Mouse (Mus musculus): ENCODE measurements around the gene Zfand3. TPM values are rescaled to one million over a fixed set of nuclear protein-coding genes. Genes with fewer than 3 reads are reported as not detected.

The Zfand3 gene
- polyA plus RNA-seq, 1 experiment from 2014 or later = 40.2 TPM

DNA sequence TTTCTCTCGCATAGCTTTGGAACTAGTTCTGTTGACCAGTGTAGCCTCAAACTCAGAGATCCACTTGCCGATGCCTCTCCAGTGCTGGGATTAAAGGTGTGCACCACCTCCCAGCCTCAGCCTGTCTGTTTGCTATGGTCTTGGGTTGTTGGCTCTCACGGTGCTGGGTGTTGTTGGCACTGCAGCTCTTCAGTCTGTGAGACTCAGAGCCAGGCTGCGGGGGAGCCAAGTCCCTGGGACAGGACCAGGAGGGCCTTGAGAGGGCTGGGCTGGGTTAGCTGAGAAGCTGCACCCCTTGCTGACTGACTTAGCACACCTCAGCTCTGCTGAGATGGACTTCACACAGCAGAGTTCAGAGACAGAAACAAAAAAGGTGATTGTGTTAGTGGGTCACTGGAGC, 195.8 kb downstream of the Zfand3 start:
- no peak overlapping the region for H3K9ac ChIP-seq (ENCODE audit: low read depth, low read length)
- ATAC-seq = no peak
- peaks cover 40% of the 10 kb centered on the region for H3K4me1 ChIP-seq (ENCODE audit: control insufficient read depth, insufficient read depth, low read length)
- H3K4me2 ChIP-seq (ENCODE audit: low read depth, low read length) = no peak overlapping the region
- no peaks in the 10 kb centered on the region for H3K36me3 ChIP-seq (ENCODE audit: control insufficient read depth, insufficient read depth, low read length)
- no peaks in the 10 kb centered on the region for H3K27me3 ChIP-seq (replicated peaks; ENCODE audit: control insufficient read depth, insufficient read depth, low read length)
- WGBS = 70% methylated on average over 4 of the region's 4 CpGs
- no peak overlapping the region for H3K27ac ChIP-seq (ENCODE audit: low read length)
- H3K4me3 ChIP-seq (ENCODE audit: low read length) = no peak overlapping the region
- H3K9me3 ChIP-seq (ENCODE audit: control insufficient read depth, low read length) = no peaks in the 10 kb centered on the region

DNA sequence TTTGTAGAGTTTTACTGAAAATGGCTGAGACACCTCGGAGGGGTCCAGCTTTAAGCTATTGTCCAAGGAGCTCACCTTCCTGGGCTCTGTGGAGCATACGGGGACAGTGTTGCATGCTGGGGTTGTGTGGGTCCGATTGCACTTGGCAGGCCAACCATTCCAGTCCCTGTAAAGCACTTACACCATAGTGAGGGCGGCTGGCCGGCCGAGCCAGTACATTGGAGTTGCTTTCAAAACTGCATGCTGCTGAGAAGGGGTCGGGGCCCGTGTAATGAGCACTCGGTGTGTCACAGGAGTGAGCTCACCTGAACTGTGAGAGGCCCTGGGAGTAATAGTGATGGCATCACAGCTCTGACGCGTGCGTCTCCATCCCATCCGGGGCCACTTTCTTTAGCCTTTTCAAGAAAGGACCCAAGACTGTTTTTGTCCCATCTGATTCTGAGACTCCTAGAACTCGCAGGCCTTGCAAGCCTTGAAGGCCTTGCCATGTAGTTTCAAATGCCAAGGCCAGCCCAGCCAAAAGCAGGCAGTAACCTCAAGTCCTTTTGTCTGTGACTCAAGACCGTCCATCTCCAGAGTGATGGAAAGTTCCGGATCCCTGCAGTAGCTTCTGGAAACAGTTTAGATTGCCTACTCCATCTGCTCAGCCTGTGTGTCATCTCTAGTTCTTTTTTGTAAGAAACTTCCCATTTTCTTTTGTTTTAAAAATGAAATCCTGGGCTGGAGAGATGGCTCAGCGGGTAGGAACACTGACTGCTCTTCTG, 200.7 kb downstream of the Zfand3 start:
- WGBS = 92% methylated on average over 17 of the region's 17 CpGs
- Histone ChIP-seq H3K4me2 (ENCODE audit: low read depth, low read length) (no peak overlapping the region), H3K36me3 (ENCODE audit: control insufficient read depth, insufficient read depth, low read length) (peaks cover 4% of the 10 kb centered on the region; the same call in 1 of the 2 replicates), H3K27me3 (replicated peaks; ENCODE audit: control insufficient read depth, insufficient read depth, low read length) (no peaks in the 10 kb centered on the region), H3K4me3 (ENCODE audit: low read length) (no peak overlapping the region), H3K4me1 (ENCODE audit: control insufficient read depth, insufficient read depth, low read length) (peaks cover 18% of the 10 kb centered on the region), H3K27ac (ENCODE audit: low read length) (no peak overlapping the region), H3K9ac (ENCODE audit: low read depth, low read length) (no peak overlapping the region), H3K9me3 (ENCODE audit: control insufficient read depth, low read length) (no peaks in the 10 kb centered on the region)
- no peak for ATAC-seq

DNA sequence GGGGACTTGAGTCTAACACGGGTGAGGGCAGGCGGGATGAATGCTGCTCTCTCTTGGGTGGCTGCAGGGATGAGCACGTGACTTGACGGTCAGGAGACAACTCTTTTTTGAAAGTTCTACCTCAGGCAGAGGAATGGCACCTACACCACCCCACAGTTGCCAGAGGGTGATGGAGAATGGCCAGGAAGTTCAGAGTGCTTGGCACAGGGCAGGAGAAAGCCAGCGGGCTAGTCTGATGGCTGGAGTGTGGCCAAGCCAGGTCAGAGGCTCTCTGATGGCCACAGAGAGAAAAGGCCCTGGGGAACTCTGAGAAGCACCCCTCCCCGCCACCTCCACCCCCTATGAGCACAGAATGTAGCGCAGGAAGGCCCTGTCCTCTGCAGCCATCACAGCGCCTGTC, 205.7 kb downstream of the Zfand3 start:
- peaks cover 5% of the 10 kb centered on the region; the same call in 1 of the 2 replicates for H3K36me3 ChIP-seq (ENCODE audit: control insufficient read depth, insufficient read depth, low read length)

DNA sequence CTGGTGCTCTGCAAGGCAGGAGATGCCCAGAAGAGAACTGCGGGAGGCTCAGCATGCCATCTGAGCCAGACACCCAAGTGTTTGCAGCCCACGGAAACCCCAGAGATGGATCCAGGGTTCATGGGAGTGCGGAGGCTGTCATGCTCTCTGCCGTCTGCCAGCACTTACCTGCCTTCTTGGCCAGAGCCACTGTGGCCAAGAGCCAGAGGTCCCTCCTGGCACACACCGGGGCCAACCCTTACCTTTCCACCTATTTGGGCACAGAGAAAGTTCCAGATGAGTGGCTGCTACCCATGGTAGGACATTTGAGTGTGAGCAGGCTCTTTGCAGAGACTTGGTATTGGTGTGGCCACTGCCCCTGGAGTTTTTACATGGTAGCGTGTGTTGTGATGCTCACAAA, 206.4 kb downstream of the Zfand3 start:
- Histone ChIP-seq H3K36me3 (ENCODE audit: control insufficient read depth, insufficient read depth, low read length) (peaks cover 5% of the 10 kb centered on the region; the same call in 1 of the 2 replicates), H3K9ac (ENCODE audit: low read depth, low read length) (no peak overlapping the region), H3K27ac (ENCODE audit: low read length) (no peak overlapping the region), H3K4me2 (ENCODE audit: low read depth, low read length) (no peak overlapping the region), H3K27me3 (replicated peaks; ENCODE audit: control insufficient read depth, insufficient read depth, low read length) (no peaks in the 10 kb centered on the region), H3K9me3 (ENCODE audit: control insufficient read depth, low read length) (no peaks in the 10 kb centered on the region), H3K4me1 (ENCODE audit: control insufficient read depth, insufficient read depth, low read length) (0 out of 2 replicates have a peak, but pooled peaks cover 2% of the 10 kb centered on the region), H3K4me3 (ENCODE audit: low read length) (no peak overlapping the region)
- no peak for ATAC-seq
- 95% methylated on average over 6 of the region's 6 CpGs for WGBS

More for the DNA sequence above, 205.7 kb downstream of the Zfand3 start:
- no peak overlapping the region for H3K4me2 ChIP-seq (ENCODE audit: low read depth, low read length)
- H3K4me1 ChIP-seq (ENCODE audit: control insufficient read depth, insufficient read depth, low read length) = 0 out of 2 replicates have a peak, but pooled peaks cover 2% of the 10 kb centered on the region
- no peaks in the 10 kb centered on the region for H3K9me3 ChIP-seq (ENCODE audit: control insufficient read depth, low read length)
- 93% methylated on average over 8 of the region's 8 CpGs for WGBS
- no peak overlapping the region for H3K4me3 ChIP-seq (ENCODE audit: low read length)
- H3K27me3 ChIP-seq (replicated peaks; ENCODE audit: control insufficient read depth, insufficient read depth, low read length) = no peaks in the 10 kb centered on the region
- H3K27ac ChIP-seq (ENCODE audit: low read length) = no peak overlapping the region
- no peak for ATAC-seq
- H3K9ac ChIP-seq (ENCODE audit: low read depth, low read length) = no peak overlapping the region

DNA sequence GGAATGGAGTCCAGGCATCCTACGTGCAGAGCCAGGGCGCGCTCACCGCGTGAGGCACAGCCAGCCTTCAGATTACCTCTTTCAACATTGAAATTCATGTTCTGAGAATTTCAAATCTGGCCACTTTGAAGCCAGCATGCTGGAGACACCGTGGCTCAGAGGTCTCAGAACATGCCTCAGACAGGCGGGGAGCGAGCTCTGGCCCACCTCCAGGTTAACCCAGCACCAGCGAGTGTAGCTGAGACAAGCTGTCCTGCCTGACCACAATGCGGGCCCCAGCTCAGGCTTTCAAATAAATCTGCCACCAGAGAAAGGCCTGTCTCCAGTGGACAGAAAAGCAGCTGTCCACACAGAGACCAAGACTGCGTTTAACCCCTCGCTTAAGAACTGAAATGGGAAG, 208.1 kb downstream of the Zfand3 start:
- Histone ChIP-seq H3K27me3 (replicated peaks; ENCODE audit: control insufficient read depth, insufficient read depth, low read length) (no peaks in the 10 kb centered on the region), H3K4me1 (ENCODE audit: control insufficient read depth, insufficient read depth, low read length) (0 out of 2 replicates have a peak, but pooled peaks cover 2% of the 10 kb centered on the region), H3K9me3 (ENCODE audit: control insufficient read depth, low read length) (no peaks in the 10 kb centered on the region), H3K27ac (ENCODE audit: low read length) (no peak overlapping the region), H3K9ac (ENCODE audit: low read depth, low read length) (no peak overlapping the region), H3K4me2 (ENCODE audit: low read depth, low read length) (no peak overlapping the region), H3K36me3 (ENCODE audit: control insufficient read depth, insufficient read depth, low read length) (peaks cover 5% of the 10 kb centered on the region; the same call in 1 of the 2 replicates), H3K4me3 (ENCODE audit: low read length) (no peak overlapping the region)
- no peak for ATAC-seq
- WGBS = 77% methylated on average over 12 of the region's 12 CpGs

DNA sequence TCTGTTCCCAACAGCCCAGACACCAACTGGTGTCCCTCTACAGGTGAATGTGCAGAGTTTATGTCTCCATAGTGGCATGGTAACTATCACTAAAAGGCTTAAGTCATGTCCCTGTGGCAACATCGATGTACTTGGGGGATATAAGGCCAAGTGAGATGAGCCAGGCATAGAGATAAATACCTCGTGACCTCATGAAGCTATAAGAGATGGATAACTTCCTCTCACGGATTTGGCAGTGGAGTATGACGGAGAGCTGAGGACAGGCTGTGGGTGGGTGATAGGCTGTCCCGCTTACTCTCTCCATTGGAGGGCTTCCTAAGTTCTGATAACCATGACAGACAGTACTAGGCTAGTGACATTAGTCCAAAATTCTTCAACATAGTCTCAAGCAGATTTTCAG, 208.8 kb downstream of the Zfand3 start:
- WGBS = 75% methylated on average over 5 of the region's 5 CpGs
- Histone ChIP-seq H3K4me2 (ENCODE audit: low read depth, low read length) (no peak overlapping the region), H3K27me3 (replicated peaks; ENCODE audit: control insufficient read depth, insufficient read depth, low read length) (no peaks in the 10 kb centered on the region), H3K9ac (ENCODE audit: low read depth, low read length) (no peak overlapping the region), H3K4me3 (ENCODE audit: low read length) (no peak overlapping the region), H3K9me3 (ENCODE audit: control insufficient read depth, low read length) (no peaks in the 10 kb centered on the region), H3K36me3 (ENCODE audit: control insufficient read depth, insufficient read depth, low read length) (peaks cover 5% of the 10 kb centered on the region; the same call in 1 of the 2 replicates), H3K4me1 (ENCODE audit: control insufficient read depth, insufficient read depth, low read length) (0 out of 2 replicates have a peak, but pooled peaks cover 2% of the 10 kb centered on the region), H3K27ac (ENCODE audit: low read length) (no peak overlapping the region)
- ATAC-seq = no peak

DNA sequence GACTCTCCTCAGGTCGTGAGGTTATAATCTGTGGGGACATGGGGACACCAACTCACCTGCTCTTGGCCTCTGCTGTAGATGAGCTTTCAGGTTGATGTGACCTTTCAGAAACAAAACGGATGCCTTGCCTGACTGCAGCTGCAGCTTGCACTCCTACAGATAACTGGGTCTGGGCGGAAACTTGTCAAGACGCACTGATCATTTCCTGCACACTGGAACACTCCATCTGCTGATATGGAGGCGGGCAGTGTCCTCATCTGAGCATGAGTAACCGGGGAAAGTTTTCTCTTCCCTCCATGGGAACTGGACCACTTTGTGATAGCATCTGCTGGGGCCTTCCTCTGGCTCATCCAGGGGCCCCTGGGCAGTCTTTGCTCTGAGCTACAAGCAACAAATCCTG, 209.9 kb downstream of the Zfand3 start:
- Histone ChIP-seq H3K9ac (ENCODE audit: low read depth, low read length) (no peak overlapping the region), H3K9me3 (ENCODE audit: control insufficient read depth, low read length) (no peaks in the 10 kb centered on the region), H3K4me3 (ENCODE audit: low read length) (no peak overlapping the region), H3K27ac (ENCODE audit: low read length) (no peak overlapping the region), H3K4me1 (ENCODE audit: control insufficient read depth, insufficient read depth, low read length) (0 out of 2 replicates have a peak, but pooled peaks cover 2% of the 10 kb centered on the region), H3K27me3 (replicated peaks; ENCODE audit: control insufficient read depth, insufficient read depth, low read length) (no peaks in the 10 kb centered on the region), H3K36me3 (ENCODE audit: control insufficient read depth, insufficient read depth, low read length) (peaks cover 7% of the 10 kb centered on the region), H3K4me2 (ENCODE audit: low read depth, low read length) (no peak overlapping the region)
- ATAC-seq = no peak
- 73% methylated on average over 6 of the region's 6 CpGs for WGBS

DNA sequence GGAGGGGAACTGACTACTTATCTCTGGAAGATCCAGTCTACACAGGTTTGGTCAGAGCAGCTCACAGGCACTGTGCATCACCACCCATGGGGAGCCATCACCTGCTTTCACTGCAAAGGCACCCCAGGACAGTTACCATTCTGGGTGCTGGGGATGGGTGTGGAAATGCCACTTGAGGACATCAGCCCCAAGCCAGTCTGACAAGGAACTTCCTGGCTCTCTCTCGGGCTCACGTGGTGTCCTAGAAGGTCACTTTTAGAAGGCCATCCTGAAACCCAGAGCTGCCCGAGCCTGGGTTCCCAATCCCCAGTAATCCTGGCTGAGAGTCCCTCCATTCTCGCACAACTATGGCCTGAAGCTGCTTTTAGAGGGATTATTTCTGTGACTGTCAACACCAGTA, 211.2 kb downstream of the Zfand3 start:
- Histone ChIP-seq H3K36me3 (ENCODE audit: control insufficient read depth, insufficient read depth, low read length) (peaks cover 3% of the 10 kb centered on the region), H3K4me1 (ENCODE audit: control insufficient read depth, insufficient read depth, low read length) (no peaks in the 10 kb centered on the region), H3K27me3 (replicated peaks; ENCODE audit: control insufficient read depth, insufficient read depth, low read length) (no peaks in the 10 kb centered on the region), H3K27ac (ENCODE audit: low read length) (no peak overlapping the region), H3K4me3 (ENCODE audit: low read length) (no peak overlapping the region), H3K9ac (ENCODE audit: low read depth, low read length) (no peak overlapping the region), H3K9me3 (ENCODE audit: control insufficient read depth, low read length) (no peaks in the 10 kb centered on the region), H3K4me2 (ENCODE audit: low read depth, low read length) (no peak overlapping the region)
- WGBS = 67% methylated on average over 4 of the region's 4 CpGs
- no peak for ATAC-seq

DNA sequence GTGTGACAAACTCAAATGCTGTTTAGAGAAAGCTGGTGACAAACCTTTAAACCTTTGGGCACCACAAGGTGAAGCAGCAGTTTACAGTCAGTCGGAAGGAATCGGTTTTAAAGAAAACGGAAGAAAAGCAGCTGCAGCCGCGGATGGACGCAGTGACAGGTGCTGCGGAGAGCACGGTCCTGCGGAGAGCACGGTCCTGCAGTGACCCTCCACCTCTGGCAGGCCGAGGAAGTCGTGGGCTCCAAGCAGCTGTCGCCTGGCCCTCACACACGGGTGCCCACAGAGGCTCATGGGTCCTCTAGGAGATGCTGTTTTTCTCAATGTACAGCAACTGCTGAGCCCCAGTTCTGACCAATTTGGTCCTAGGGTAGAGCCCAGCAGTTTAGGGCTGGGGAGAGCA, 217.1 kb downstream of the Zfand3 start:
- 80% methylated on average over 14 of the region's 14 CpGs for WGBS
- Histone ChIP-seq H3K27ac (ENCODE audit: low read length) (no peak overlapping the region), H3K9me3 (ENCODE audit: control insufficient read depth, low read length) (no peaks in the 10 kb centered on the region)

More for the DNA sequence above, 217.1 kb downstream of the Zfand3 start:
- Histone ChIP-seq H3K4me2 (ENCODE audit: low read depth, low read length) (no peak overlapping the region), H3K4me1 (ENCODE audit: control insufficient read depth, insufficient read depth, low read length) (peaks cover 8% of the 10 kb centered on the region; the same call in 1 of the 2 replicates), H3K4me3 (ENCODE audit: low read length) (no peak overlapping the region), H3K27me3 (replicated peaks; ENCODE audit: control insufficient read depth, insufficient read depth, low read length) (no peaks in the 10 kb centered on the region), H3K36me3 (ENCODE audit: control insufficient read depth, insufficient read depth, low read length) (peaks cover 3% of the 10 kb centered on the region), H3K9ac (ENCODE audit: low read depth, low read length) (no peak overlapping the region)
- no peak for ATAC-seq

All from intestine, embryonic 16.5 days (tissue).